Mouse (Mus musculus) lung, adult 2 months (tissue): ENCODE data around the gene Zdhhc11.

Experiments used
- CTCF ChIP-seq: fragments of 200-500 bp; IDR thresholded peaks from 2 replicates; pipeline ENCODE4 v1.5.1; 2011; ENCODE audit warnings: mild to moderate bottlenecking, low read length, control low read depth; ENCODE audit not compliant: insufficient read depth
- POLR2A ChIP-seq: fragments of 200-500 bp; IDR thresholded peaks from 2 replicates; pipeline ENCODE4 v1.6.1; 2011; ENCODE audit warnings: low read depth, mild to moderate bottlenecking, control low read depth, low read length, borderline replicate concordance; ENCODE audit errors: extremely low read depth

- no peak for TF ChIP-seq POLR2A
- no peak for TF ChIP-seq CTCF
These were observed 8.1 kb upstream of the Zdhhc11 start for GRCm38 (mm10) chr13:73955531-73955930.
